Mouse (Mus musculus): ENCODE measurements at regions not wholly inside any gene's neighbourhood (a gene's known extent, or its start where the extent isn't known, plus 50 kb on each side); places are given as distances from the start of the nearest gene placed in this dataset.
A peak's percentile ranks its signal among the peaks of the same experiment; 100 is the strongest.

DNA sequence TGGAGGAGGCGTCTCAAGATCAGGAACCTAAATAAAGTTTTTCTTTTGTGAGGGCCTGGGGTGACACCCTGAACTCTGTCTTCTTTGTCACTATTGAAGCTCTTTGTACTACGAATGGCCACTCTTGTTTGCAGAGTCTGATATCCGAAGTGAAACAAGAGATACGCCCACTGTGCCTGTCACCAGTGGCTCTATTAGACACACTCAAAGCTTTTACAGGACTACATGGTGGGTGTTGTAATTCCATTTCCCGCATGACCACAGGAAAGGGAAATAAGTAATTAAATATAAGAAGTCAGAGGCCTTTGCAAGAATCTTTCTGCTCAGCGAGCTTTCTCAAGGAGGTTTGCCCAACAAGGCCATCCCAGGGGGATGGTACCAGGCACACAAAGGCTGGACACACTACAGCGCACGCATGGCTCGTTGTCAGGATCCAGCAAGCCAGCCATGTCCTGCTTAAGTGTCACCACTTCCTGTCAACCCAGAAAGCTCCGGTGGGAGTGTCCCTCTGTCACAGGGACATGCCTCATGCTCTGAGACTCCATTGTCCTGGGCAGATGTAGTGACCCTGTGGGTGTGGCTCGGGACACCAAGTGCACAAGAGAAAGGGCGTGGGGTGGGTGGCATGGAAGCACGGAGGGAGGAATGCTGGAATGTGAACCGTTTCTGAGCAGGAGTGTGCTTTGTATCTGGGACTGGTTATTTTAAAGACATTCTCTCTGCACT lies 434.0 kb downstream of the Irx1 start:
- 0 out of 2 replicates have a peak, but pooled peaks cover 4% of the 10 kb centered on the region for H3K4me1 ChIP-seq (replicated peaks; ENCODE audit: control insufficient read depth, insufficient read depth, low read length)
- H3K4me2 ChIP-seq (replicated peaks): no peak overlapping the region
- WGBS: 21% methylated on average over 14 of the region's 14 CpGs
- no peaks in the 10 kb centered on the region for H3K36me3 ChIP-seq (replicated peaks; ENCODE audit: control insufficient read depth, insufficient read depth)
- H3K27me3 ChIP-seq (ENCODE audit: control insufficient read depth, insufficient read depth, low read length): 0 out of 2 replicates have a peak, but pooled peaks cover 3% of the 10 kb centered on the region
- no peak overlapping the region for H3K27ac ChIP-seq
- no peak overlapping the region for H3K4me3 ChIP-seq (replicated peaks; ENCODE audit: low read length)
- no peaks in the 10 kb centered on the region for H3K9me3 ChIP-seq (ENCODE audit: control insufficient read depth, low read length)
- no peak for DNase-seq (ENCODE audit: low spot score)
- ATAC-seq (ENCODE audit: low FRiP score): no peak
- no peak overlapping the region for H3K9ac ChIP-seq

DNA sequence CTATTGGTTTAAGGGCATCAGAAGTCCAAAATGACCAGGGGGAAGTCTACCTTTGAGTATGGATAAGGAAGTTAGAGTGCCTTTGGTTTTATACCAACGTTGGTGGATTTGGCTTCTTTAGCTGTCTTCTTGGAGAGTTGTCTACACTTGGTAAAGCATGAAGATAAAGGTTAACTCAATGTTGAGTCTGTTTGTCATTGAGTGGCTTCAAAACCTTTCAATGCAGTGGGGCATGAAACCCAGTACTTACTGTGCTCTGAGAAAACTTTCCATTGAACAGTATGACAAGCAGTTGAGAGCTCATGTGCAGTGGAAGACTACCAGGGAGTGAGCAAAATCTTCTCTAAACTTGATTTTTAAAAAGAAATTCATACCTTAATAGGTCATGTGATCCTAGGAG lies 445.7 kb downstream of the Irx1 start:
- no peak overlapping the region for H3K9ac ChIP-seq
- WGBS: 89% methylated on average over 1 of the region's 1 CpGs
- H3K27me3 ChIP-seq (ENCODE audit: control insufficient read depth, insufficient read depth, low read length): no peaks in the 10 kb centered on the region
- H3K4me2 ChIP-seq (replicated peaks): no peak overlapping the region
- H3K4me1 ChIP-seq (replicated peaks; ENCODE audit: control insufficient read depth, insufficient read depth, low read length): no peaks in the 10 kb centered on the region
- H3K4me3 ChIP-seq (replicated peaks; ENCODE audit: low read length): no peak overlapping the region
- no peak for ATAC-seq (ENCODE audit: low FRiP score)
- no peaks in the 10 kb centered on the region for H3K36me3 ChIP-seq (replicated peaks; ENCODE audit: control insufficient read depth, insufficient read depth)
- H3K27ac ChIP-seq: no peak overlapping the region
- no peak for DNase-seq (ENCODE audit: low spot score)
- no peaks in the 10 kb centered on the region for H3K9me3 ChIP-seq (ENCODE audit: control insufficient read depth, low read length)

DNA sequence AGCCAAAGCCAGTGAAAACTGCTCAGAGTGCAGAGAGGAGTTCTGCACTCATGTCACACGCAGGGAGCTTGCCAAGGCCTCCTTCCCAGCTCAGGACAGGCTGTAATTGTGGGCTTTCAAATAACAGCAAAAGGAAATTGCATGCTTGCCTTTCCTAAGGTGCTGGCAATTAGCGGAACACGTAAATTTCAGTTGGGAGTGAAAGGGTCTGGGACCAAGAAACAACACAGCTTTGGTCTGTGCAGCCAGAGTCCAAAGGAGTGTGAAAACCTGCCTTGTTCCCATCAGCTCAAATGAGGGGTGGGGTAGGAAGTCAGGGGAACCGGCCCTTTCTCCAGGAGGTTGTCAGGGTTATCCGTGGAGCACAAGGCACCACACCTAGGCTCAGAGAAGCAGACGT lies 450.3 kb downstream of the Irx1 start:
- Histone ChIP-seq H3K36me3 (replicated peaks; ENCODE audit: control insufficient read depth, insufficient read depth) (no peaks in the 10 kb centered on the region), H3K4me3 (replicated peaks; ENCODE audit: low read length) (no peak overlapping the region), H3K9ac (no peak overlapping the region), H3K9me3 (ENCODE audit: control insufficient read depth, low read length) (no peaks in the 10 kb centered on the region), H3K4me2 (replicated peaks) (no peak overlapping the region), H3K4me1 (replicated peaks; ENCODE audit: control insufficient read depth, insufficient read depth, low read length) (no peaks in the 10 kb centered on the region), H3K27me3 (ENCODE audit: control insufficient read depth, insufficient read depth, low read length) (no peaks in the 10 kb centered on the region), H3K27ac (no peak overlapping the region)
- ATAC-seq (ENCODE audit: low FRiP score) (no peak), DNase-seq (ENCODE audit: low spot score) (no peak)
- 51% methylated on average over 6 of the region's 6 CpGs for WGBS

DNA sequence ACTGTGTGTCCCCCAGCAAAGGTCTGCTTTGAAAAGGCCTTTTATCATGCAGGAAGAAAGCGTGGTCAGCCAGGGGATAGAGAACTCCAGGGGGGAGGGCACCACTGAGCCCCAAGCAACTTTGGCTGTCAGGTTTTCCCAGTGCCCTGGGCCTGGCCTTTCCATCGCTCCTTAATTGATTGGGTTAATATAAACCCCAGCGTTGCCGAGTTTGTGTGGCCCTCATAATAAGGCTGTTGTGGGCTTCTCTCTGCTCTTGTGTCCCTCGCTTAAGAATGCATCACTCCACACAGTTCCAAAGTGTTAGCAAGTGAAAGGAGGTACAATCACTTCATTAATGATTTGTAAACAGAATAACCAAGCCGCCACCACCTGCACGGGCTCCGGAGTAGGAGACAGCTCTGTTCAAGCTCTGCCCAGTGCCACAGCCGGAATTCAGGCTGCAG lies 455.5 kb downstream of the Irx1 start:
- Histone ChIP-seq H3K4me3 (replicated peaks; ENCODE audit: low read length) (no peak overlapping the region), H3K27ac (peak overlapping the region; percentile 28), H3K27me3 (ENCODE audit: control insufficient read depth, insufficient read depth, low read length) (no peaks in the 10 kb centered on the region), H3K36me3 (replicated peaks; ENCODE audit: control insufficient read depth, insufficient read depth) (no peaks in the 10 kb centered on the region), H3K9ac (no peak overlapping the region), H3K4me2 (replicated peaks) (peak overlapping the region; percentile 44; the same call in 1 of the 2 replicates), H3K9me3 (ENCODE audit: control insufficient read depth, low read length) (no peaks in the 10 kb centered on the region), H3K4me1 (replicated peaks; ENCODE audit: control insufficient read depth, insufficient read depth, low read length) (0 out of 2 replicates have a peak, but pooled peaks cover 7% of the 10 kb centered on the region)
- peak; percentile 34 for DNase-seq (ENCODE audit: low spot score)
- WGBS: 9% methylated on average over 9 of the region's 9 CpGs
- ATAC-seq (ENCODE audit: low FRiP score): peak; percentile 88

DNA sequence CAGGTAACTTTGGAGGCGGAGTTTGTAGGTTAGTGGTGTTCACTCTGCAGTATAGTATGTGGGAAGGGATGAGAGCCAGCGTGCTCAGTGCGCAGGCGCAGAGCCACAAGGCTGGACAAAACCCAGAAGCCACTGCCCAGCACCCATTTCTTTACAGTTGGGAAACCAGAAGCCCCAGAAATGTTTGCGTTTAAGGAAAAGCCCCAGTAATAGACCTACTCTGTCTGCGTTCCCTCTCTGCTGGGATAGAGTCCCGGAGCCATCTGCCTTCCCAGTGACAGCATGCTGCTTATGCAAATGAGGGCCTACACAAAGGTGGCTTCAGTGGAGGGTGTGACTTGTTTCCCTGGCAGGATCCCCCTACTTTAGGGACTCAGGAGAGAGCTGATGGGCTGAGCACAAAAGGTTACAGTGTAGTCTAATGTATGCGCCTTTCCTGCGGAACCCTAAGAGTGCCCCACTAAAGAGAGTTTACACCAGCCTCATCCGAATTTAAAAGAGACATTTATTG lies 456.0 kb downstream of the Irx1 start:
- Histone ChIP-seq H3K4me1 (replicated peaks; ENCODE audit: control insufficient read depth, insufficient read depth, low read length) (0 out of 2 replicates have a peak, but pooled peaks cover 7% of the 10 kb centered on the region), H3K27ac (peak overlapping the region; percentile 28), H3K9ac (peak overlapping the region; percentile 45; the same call in 1 of the 2 replicates), H3K4me3 (replicated peaks; ENCODE audit: low read length) (no peak overlapping the region), H3K9me3 (ENCODE audit: control insufficient read depth, low read length) (no peaks in the 10 kb centered on the region), H3K27me3 (ENCODE audit: control insufficient read depth, insufficient read depth, low read length) (no peaks in the 10 kb centered on the region), H3K4me2 (replicated peaks) (peak overlapping the region; percentile 44), H3K36me3 (replicated peaks; ENCODE audit: control insufficient read depth, insufficient read depth) (no peaks in the 10 kb centered on the region)
- 6% methylated on average over 10 of the region's 10 CpGs for WGBS
- DNase-seq (ENCODE audit: low spot score) (peak; percentile 75), ATAC-seq (ENCODE audit: low FRiP score) (peak; percentile 92)

DNA sequence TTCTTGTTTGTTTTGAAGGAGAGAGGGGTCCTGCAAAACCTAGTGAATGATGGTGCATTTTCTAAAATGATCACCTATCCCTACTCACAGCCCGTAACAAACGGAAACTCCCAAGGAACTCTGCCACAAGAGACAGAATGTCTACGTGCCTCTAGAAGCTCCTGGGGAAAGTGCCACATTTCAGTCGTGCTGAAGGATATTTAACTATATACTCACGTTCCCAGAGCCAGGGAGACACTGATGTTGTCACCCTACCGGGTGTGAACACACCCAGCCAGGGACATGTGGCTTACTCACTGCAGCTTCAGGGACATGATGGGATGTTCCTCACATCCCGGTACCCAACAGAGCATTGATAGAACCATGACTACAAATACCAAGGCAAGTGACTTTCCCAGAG lies 456.7 kb downstream of the Irx1 start:
- H3K36me3 ChIP-seq (replicated peaks; ENCODE audit: control insufficient read depth, insufficient read depth): no peaks in the 10 kb centered on the region
- H3K4me2 ChIP-seq (replicated peaks): peak overlapping the region; percentile 44; the same call in 1 of the 2 replicates
- no peak for DNase-seq (ENCODE audit: low spot score)
- H3K27me3 ChIP-seq (ENCODE audit: control insufficient read depth, insufficient read depth, low read length): no peaks in the 10 kb centered on the region
- H3K27ac ChIP-seq: no peak overlapping the region
- no peaks in the 10 kb centered on the region for H3K9me3 ChIP-seq (ENCODE audit: control insufficient read depth, low read length)
- 30% methylated on average over 7 of the region's 7 CpGs for WGBS
- H3K4me3 ChIP-seq (replicated peaks; ENCODE audit: low read length): no peak overlapping the region
- H3K9ac ChIP-seq: no peak overlapping the region
- ATAC-seq (ENCODE audit: low FRiP score): 0 out of 2 replicates have a peak, but pooled peaks have one; percentile 3
- 0 out of 2 replicates have a peak, but pooled peaks cover 7% of the 10 kb centered on the region for H3K4me1 ChIP-seq (replicated peaks; ENCODE audit: control insufficient read depth, insufficient read depth, low read length)

DNA sequence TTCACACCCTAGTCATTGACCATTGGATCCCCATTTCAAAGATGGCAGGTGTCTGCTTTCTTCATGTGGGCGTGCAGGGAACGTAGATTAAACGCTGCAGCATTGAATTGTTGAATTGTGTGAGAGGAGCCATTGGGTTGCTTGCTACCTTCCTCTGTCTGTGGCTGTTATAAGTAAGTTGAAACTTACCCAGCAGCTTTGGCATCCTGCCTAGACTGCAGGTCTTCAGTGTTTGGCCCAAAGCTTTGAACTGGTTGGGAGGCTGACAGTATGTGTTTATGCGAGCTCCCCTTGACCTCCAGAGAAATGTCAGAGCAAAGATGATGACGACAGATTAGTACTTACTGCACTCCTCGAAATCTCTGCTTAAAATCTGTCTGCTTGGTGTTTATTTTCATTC lies 473.8 kb downstream of the Irx1 start:
- DNase-seq (ENCODE audit: low spot score): no peak
- no peaks in the 10 kb centered on the region for H3K27me3 ChIP-seq (ENCODE audit: control insufficient read depth, insufficient read depth, low read length)

DNA sequence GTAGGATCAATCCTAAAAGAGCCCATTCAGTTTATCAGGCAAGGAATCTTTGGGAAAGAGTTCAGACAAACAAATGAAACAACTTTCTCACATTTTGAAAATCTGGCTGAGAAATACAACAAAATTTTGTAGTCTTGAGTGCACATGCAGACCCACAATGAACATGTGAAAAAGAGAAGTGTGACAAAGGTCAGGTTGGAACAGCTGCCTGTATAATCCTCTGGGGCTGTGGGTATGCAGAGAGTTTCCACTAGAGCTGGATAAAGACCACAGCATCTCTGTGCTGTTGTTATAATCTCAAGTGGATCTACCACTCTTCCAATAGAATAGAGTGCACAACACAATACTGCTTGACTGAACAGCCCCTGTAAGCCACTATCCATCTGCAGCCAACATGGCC lies 482.3 kb downstream of the Irx1 start:
- Histone ChIP-seq H3K27ac (no peak overlapping the region), H3K4me1 (replicated peaks; ENCODE audit: control insufficient read depth, insufficient read depth, low read length) (no peaks in the 10 kb centered on the region), H3K36me3 (replicated peaks; ENCODE audit: control insufficient read depth, insufficient read depth) (no peaks in the 10 kb centered on the region), H3K9me3 (ENCODE audit: control insufficient read depth, low read length) (no peaks in the 10 kb centered on the region), H3K27me3 (ENCODE audit: control insufficient read depth, insufficient read depth, low read length) (no peaks in the 10 kb centered on the region), H3K9ac (no peak overlapping the region), H3K4me2 (replicated peaks) (no peak overlapping the region), H3K4me3 (replicated peaks; ENCODE audit: low read length) (no peak overlapping the region)
- ATAC-seq (ENCODE audit: low FRiP score) (no peak), DNase-seq (ENCODE audit: low spot score) (no peak)

More for the DNA sequence above, 473.8 kb downstream of the Irx1 start:
- H3K4me1 ChIP-seq (replicated peaks; ENCODE audit: control insufficient read depth, insufficient read depth, low read length): no peaks in the 10 kb centered on the region
- 79% methylated on average over 6 of the region's 6 CpGs for WGBS
- no peak overlapping the region for H3K4me2 ChIP-seq (replicated peaks)
- ATAC-seq (ENCODE audit: low FRiP score): no peak
- H3K4me3 ChIP-seq (replicated peaks; ENCODE audit: low read length): no peak overlapping the region
- H3K9me3 ChIP-seq (ENCODE audit: control insufficient read depth, low read length): no peaks in the 10 kb centered on the region
- no peaks in the 10 kb centered on the region for H3K36me3 ChIP-seq (replicated peaks; ENCODE audit: control insufficient read depth, insufficient read depth)
- no peak overlapping the region for H3K9ac ChIP-seq
- H3K27ac ChIP-seq: no peak overlapping the region

DNA sequence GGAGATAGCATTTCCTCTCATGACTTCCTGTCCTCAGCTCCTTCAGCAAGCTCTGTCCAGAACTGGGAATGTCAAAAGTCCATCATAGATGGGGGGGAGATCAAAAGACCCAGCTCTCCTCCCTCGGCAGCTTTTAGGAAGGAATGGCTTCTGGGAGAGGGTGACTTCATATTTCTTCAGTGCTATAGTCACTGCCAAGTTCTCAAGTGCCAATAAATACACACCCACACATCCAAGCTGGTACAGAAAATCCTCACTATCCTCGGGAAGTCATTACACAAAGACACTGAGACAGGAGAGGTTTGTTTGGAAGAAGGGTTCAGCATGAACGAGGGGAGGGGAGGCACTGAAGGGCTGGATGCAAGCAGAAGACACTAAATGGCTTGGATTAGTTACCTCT lies 502.0 kb downstream of the Irx1 start:
- H3K9ac ChIP-seq: no peak overlapping the region
- H3K4me2 ChIP-seq (replicated peaks): no peak overlapping the region
- WGBS: 86% methylated on average over 3 of the region's 3 CpGs
- 0 out of 2 replicates have a peak, but pooled peaks cover 3% of the 10 kb centered on the region for H3K27me3 ChIP-seq (ENCODE audit: control insufficient read depth, insufficient read depth, low read length)
- H3K4me3 ChIP-seq (replicated peaks; ENCODE audit: low read length): no peak overlapping the region
- no peaks in the 10 kb centered on the region for H3K9me3 ChIP-seq (ENCODE audit: control insufficient read depth, low read length)
- ATAC-seq (ENCODE audit: low FRiP score) (no peak), DNase-seq (ENCODE audit: low spot score) (no peak)
- no peaks in the 10 kb centered on the region for H3K36me3 ChIP-seq (replicated peaks; ENCODE audit: control insufficient read depth, insufficient read depth)
- no peak overlapping the region for H3K27ac ChIP-seq
- H3K4me1 ChIP-seq (replicated peaks; ENCODE audit: control insufficient read depth, insufficient read depth, low read length): peaks cover 4% of the 10 kb centered on the region
